Mouse (Mus musculus) bone marrow macrophage, adult 2 months (primary cell): ENCODE results near the gene Sds.

Experiments used
- CTCF ChIP-seq: IDR thresholded peaks from 2 replicates; pipeline ENCODE4 v1.5.1; 2012; ENCODE audit warnings: low read depth, mild to moderate bottlenecking, low read length, moderate library complexity
- POLR2A ChIP-seq: IDR thresholded peaks from 2 replicates; pipeline ENCODE4 v1.6.1; 2012; ENCODE audit warnings: mild to moderate bottlenecking, low read depth, low read length, borderline replicate concordance

DNA sequence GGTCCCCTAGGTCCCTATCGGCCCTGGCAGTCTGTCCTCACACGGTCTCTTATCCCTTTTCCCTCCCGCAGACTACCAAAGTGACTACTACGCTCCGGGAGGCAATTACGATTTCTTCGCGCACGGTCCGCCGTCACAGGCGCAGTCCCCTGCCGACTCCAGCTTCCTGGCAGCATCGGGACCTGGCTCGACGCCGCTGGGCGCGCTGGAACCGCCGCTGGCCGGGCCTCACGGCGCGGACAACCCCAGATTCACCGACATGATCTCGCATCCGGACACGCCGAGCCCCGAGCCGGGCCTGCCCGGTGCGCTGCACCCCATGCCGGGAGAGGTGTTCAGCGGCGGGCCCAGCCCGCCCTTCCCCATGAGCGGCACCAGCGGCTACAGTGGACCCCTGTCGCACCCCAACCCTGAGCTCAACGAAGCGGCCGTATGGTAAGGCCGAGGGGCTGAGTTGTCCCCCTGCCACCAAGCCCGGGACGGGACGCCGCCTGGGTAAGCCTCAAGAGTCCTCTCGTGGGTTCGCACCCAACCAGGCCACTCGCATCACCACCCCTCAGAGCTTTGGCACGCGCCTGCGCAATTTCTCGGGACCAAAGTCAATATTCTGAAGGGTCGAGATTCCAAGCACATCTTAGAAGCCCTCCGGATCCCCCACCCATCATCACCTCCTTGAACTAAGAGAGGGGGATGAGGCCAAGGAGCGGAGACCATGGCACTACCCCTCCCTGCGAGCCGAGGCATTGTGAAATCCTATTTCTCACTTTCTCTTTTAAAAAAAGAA lies 36.2 kb upstream of the Sds start:
- TF ChIP-seq POLR2A (no peak), CTCF (no peak)
